Mouse (Mus musculus): ENCODE measurements around the gene Pcmt1.

DNA sequence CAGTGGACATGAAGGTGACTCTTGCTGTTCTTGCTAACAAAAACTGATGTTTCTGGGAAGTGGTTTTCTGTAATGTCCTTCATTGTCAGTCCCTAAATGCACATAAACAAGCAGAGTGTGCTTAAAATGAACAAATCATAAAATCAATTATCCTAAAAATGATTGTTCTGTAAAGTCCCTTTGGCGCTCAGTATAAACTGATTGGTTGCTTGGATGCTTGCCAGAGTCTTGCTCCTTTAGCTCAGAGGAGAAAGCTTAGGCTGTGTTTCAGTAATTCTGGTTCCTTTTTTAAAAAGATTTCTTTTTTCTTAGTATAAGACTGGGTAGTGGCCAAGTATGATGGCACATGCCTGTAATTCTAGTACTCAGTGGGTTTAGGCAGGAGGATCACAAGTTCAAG is 84.7 kb downstream of the Pcmt1 start:
- TF ChIP-seq CTCF (IDR thresholded peaks at IDR 0.05; ENCODE audit: low read depth), result no peak
- TF ChIP-seq EP300 (IDR thresholded peaks at IDR 0.05; ENCODE audit: low read depth), result no peak
